Mouse (Mus musculus) CH12.LX (cell line): ENCODE measurements around the gene Rbck1. TPM values are rescaled to one million over a fixed set of nuclear protein-coding genes. Genes with fewer than 3 reads are reported as not detected.
A peak's percentile ranks its signal among the peaks of the same experiment; 100 is the strongest.

Source experiments
- DNase-seq: peaks from one replicate; pipeline ENCODE4 v3.0.0-alpha.2; 2013; ENCODE audit errors: extremely low read depth
- H3K27ac ChIP-seq: 2 replicates; pipeline ENCODE4 v1.5.1; 2012; ENCODE audit warnings: low read depth, mild to moderate bottlenecking, control low read depth, moderate library complexity; ENCODE audit not compliant: insufficient read depth
- H3K27me3 ChIP-seq: replicated peaks from 2 replicates; pipeline ENCODE3; 2012; ENCODE audit warnings: inconsistent platforms
- H3K36me3 ChIP-seq, 2 experiments: replicated peaks in 1 of 2; 2 replicates each; pipeline versions ENCODE3 to v1.6.1; 2012; ENCODE audit warnings: inconsistent platforms in 1 of 2, low read length in 1 of 2, mild to moderate bottlenecking in 1 of 2, mixed read lengths in 1 of 2, moderate library complexity in 1 of 2; ENCODE audit not compliant: control insufficient read depth in 1 of 2, insufficient read depth in 1 of 2
- H3K4me1 ChIP-seq, 2 experiments: 2 replicates each; pipeline ENCODE4 v1.6.1; 2012; ENCODE audit warnings: inconsistent platforms in 1 of 2, moderate library complexity in 1 of 2; ENCODE audit not compliant: insufficient read depth in 2 of 2, control insufficient read depth in 1 of 2
- H3K4me2 ChIP-seq: 2 replicates; pipeline ENCODE4 v1.6.1; 2012; ENCODE audit warnings: low read depth, mild to moderate bottlenecking, control low read depth; ENCODE audit not compliant: poor library complexity, insufficient read depth, severe bottlenecking
- H3K4me3 ChIP-seq, 3 experiments: fragments of 150-350 bp in 1 of 3; sonication (generic) in 1 of 3; replicated peaks in 1 of 3; 2 replicates each; pipeline versions ENCODE3 to v1.5.1; 2011 to 2012; ENCODE audit warnings: low read depth in 2 of 3, low read length in 2 of 3, mild to moderate bottlenecking in 2 of 3, moderate library complexity in 2 of 3, control low read depth in 1 of 3, improper control_type of control experiment in 1 of 3, inconsistent platforms in 1 of 3, mixed read lengths in 1 of 3; ENCODE audit not compliant: poor library complexity in 1 of 3
- H3K79me2 ChIP-seq: replicated peaks from 2 replicates; pipeline ENCODE4 v1.6.1; 2012; ENCODE audit warnings: mild to moderate bottlenecking, moderate library complexity; ENCODE audit not compliant: control insufficient read depth, poor library complexity, insufficient read depth, severe bottlenecking; ENCODE audit errors: extremely low read depth
- H3K9ac ChIP-seq: 2 replicates; pipeline ENCODE4 v1.6.1; 2012; ENCODE audit warnings: low read depth, mild to moderate bottlenecking, control low read depth, moderate library complexity; ENCODE audit not compliant: insufficient read depth
- H3K9me3 ChIP-seq: replicated peaks from 2 replicates; pipeline ENCODE3; 2012; ENCODE audit warnings: low read length, inconsistent platforms, mixed read lengths
- BHLHE40 ChIP-seq: IDR thresholded peaks from 2 replicates; pipeline ENCODE4 v1.6.1; 2011; ENCODE audit warnings: mild to moderate bottlenecking, low read depth, low read length, improper control_type of control experiment
- CHD2 ChIP-seq: IDR thresholded peaks from 2 replicates; pipeline ENCODE4 v1.6.1; 2011; ENCODE audit warnings: low read length, improper control_type of control experiment
- CTCF ChIP-seq, 2 experiments: IDR thresholded peaks in 1 of 2; conservative IDR thresholded peaks in 1 of 2; 2 replicates each; pipeline ENCODE4 v1.5.1; 2011 to 2012; ENCODE audit warnings: low read depth in 2 of 2, low read length in 2 of 2, improper control_type of control experiment in 1 of 2, inconsistent platforms in 1 of 2, mild to moderate bottlenecking in 1 of 2, moderate library complexity in 1 of 2
- E2F4 ChIP-seq: IDR thresholded peaks from 2 replicates; pipeline ENCODE4 v1.6.1; 2011; ENCODE audit warnings: low read depth, low read length, improper control_type of control experiment; ENCODE audit not compliant: insufficient replicate concordance
- ELF1 ChIP-seq: IDR thresholded peaks from 2 replicates; pipeline ENCODE4 v1.6.1; 2014; ENCODE audit warnings: low read depth, mild to moderate bottlenecking, inconsistent platforms, low read length, improper control_type of control experiment
- EP300 ChIP-seq: IDR thresholded peaks from 2 replicates; pipeline ENCODE4 v1.6.1; 2011; ENCODE audit warnings: low read length, improper control_type of control experiment
- ETS1 ChIP-seq: conservative IDR thresholded peaks from 2 replicates; pipeline ENCODE4 v1.6.1; 2012; ENCODE audit warnings: low read depth, mild to moderate bottlenecking, inconsistent platforms, low read length, improper control_type of control experiment, moderate library complexity
- GABPA ChIP-seq: IDR thresholded peaks from 2 replicates; pipeline ENCODE4 v1.6.1; 2012; ENCODE audit warnings: low read depth, low read length, improper control_type of control experiment, inconsistent platforms; ENCODE audit not compliant: insufficient replicate concordance
- HCFC1 ChIP-seq: IDR thresholded peaks from 2 replicates; pipeline ENCODE4 v1.6.1; 2012; ENCODE audit warnings: low read depth, mild to moderate bottlenecking, inconsistent platforms, low read length, improper control_type of control experiment
- IRF4 ChIP-seq: IDR thresholded peaks from 2 replicates; pipeline ENCODE4 v1.6.1; 2014; ENCODE audit warnings: low read depth, mild to moderate bottlenecking, inconsistent platforms, low read length, improper control_type of control experiment
- KAT2A ChIP-seq: IDR thresholded peaks from 2 replicates; pipeline ENCODE4 v1.6.1; 2012; ENCODE audit warnings: low read length, improper control_type of control experiment, inconsistent platforms; ENCODE audit not compliant: insufficient replicate concordance
- MAFK ChIP-seq: IDR thresholded peaks from 2 replicates; pipeline ENCODE4 v1.6.1; 2011; ENCODE audit warnings: low read length, improper control_type of control experiment; ENCODE audit not compliant: insufficient replicate concordance
- MEF2A ChIP-seq: IDR thresholded peaks from 2 replicates; pipeline ENCODE4 v1.6.1; 2014; ENCODE audit warnings: low read depth, mild to moderate bottlenecking, inconsistent platforms, low read length, improper control_type of control experiment, borderline replicate concordance
- MXI1 ChIP-seq: IDR thresholded peaks from 2 replicates; pipeline ENCODE4 v1.6.1; 2011; ENCODE audit warnings: mild to moderate bottlenecking, low read depth, low read length, improper control_type of control experiment
- MYC ChIP-seq: IDR thresholded peaks from 2 replicates; pipeline ENCODE4 v1.6.1; 2011; ENCODE audit warnings: low read depth, mild to moderate bottlenecking, improper control_type of control experiment, low read length
- NELFE ChIP-seq: IDR thresholded peaks from 2 replicates; pipeline ENCODE4 v1.6.1; 2011; ENCODE audit warnings: low read depth, low read length, improper control_type of control experiment
- NRF1 ChIP-seq: IDR thresholded peaks from 2 replicates; pipeline ENCODE4 v1.6.1; 2014; ENCODE audit warnings: low read depth, mild to moderate bottlenecking, inconsistent platforms, low read length, improper control_type of control experiment, moderate library complexity
- PAX5 ChIP-seq: IDR thresholded peaks from 2 replicates; pipeline ENCODE4 v1.6.1; 2012; ENCODE audit warnings: low read length, inconsistent platforms, mixed read lengths
- POLR2AphosphoS2 ChIP-seq: IDR thresholded peaks from 2 replicates; pipeline ENCODE4 v1.6.1; 2011; ENCODE audit warnings: low read depth, low read length, improper control_type of control experiment
- RAD21 ChIP-seq: IDR thresholded peaks from 2 replicates; pipeline ENCODE4 v1.6.1; 2011; ENCODE audit warnings: low read depth, mild to moderate bottlenecking, low read length, improper control_type of control experiment, moderate library complexity
- TBP ChIP-seq: conservative IDR thresholded peaks from 2 replicates; pipeline ENCODE4 v1.6.1; 2011; ENCODE audit warnings: low read depth, low read length, improper control_type of control experiment
- UBTF ChIP-seq: IDR thresholded peaks from 2 replicates; pipeline ENCODE4 v1.6.1; 2012; ENCODE audit warnings: low read depth, mild to moderate bottlenecking, inconsistent platforms, low read length, improper control_type of control experiment, moderate library complexity
- ZKSCAN1 ChIP-seq: IDR thresholded peaks from 2 replicates; pipeline ENCODE4 v1.6.1; 2012; ENCODE audit warnings: low read depth, inconsistent platforms, low read length, improper control_type of control experiment, borderline replicate concordance
- ZMIZ1 ChIP-seq: IDR thresholded peaks from 2 replicates; pipeline ENCODE4 v1.6.1; 2012; ENCODE audit warnings: low read depth, mild to moderate bottlenecking, inconsistent platforms, low read length, improper control_type of control experiment
- ZNF384 ChIP-seq: IDR thresholded peaks from 2 replicates; pipeline ENCODE4 v1.6.1; 2012; ENCODE audit warnings: low read depth, low read length, improper control_type of control experiment, inconsistent platforms
- dilution Hi-C: fragments of 300-500 bp; cut with MboI; formaldehyde crosslinking; loops from 2 replicates; pipeline ENCODE4 v1.14.3; 2020; ENCODE audit warnings: low sequenced_read_pairs; ENCODE audit not compliant: extremely low pct_unique_long_range_greater_than_20kb, extremely low pct_ligation_motif_present
- in situ Hi-C: fragments of 300-500 bp; cut with MboI; formaldehyde crosslinking; loops from 3 replicates; pipeline ENCODE4 v1.14.3; 2019; ENCODE audit warnings: low sequenced_read_pairs, low pct_ligation_motif_present, low pct_unique_long_range_greater_than_20kb, mixed read lengths
- polyA plus RNA-seq: library from polyadenylated mRNA; unstranded; fragments of >175 nt; gene quantifications from 2 replicates; pipeline ENCODE4 v1.2.1, GENCODE M21; 2012; ENCODE audit warnings: low read depth; ENCODE audit not compliant: insufficient read length
- total RNA-seq, 2 experiments: library from RNA; depleted of rRNA; stranded (reverse); fragments of 300-350 nt in 1 of 2; fragments of >200 nt in 1 of 2; gene quantifications; 2 replicates each; pipeline ENCODE4 v1.2.3; 2012 to 2014

The Rbck1 gene
- total and polyA plus RNA-seq, 3 experiments = 109 to 143 (median 134) TPM

DNA sequence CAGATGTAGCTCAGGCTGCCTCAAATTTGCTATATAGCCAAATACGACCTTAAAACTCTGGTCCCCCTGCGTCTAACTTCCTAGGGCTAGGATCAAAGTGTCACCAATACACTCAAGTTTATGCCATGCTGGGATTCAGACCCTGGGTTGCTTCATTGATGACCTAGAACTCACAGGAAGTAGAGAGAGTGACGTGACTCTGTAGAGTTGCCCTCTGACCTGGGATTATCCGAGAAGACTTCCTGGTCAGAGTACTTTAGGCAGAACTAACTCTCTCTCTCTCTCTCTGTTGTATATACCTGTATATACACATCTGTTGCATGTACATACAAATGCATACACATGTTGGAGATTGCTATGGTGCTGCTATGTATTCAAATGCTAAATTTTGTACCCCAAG, 40.2 kb upstream of the Rbck1 start:
- peaks cover 68% of the 10 kb centered on the region for H3K27me3 ChIP-seq
- H3K4me2 ChIP-seq = no peak overlapping the region
- H3K9ac ChIP-seq = no peak overlapping the region
- dilution Hi-C loops = no loop called here
- H3K27ac ChIP-seq = no peak overlapping the region
- no peaks in the 10 kb centered on the region for H3K36me3 ChIP-seq
- H3K4me1 ChIP-seq = peaks cover 0 to under 1% of the 10 kb centered on the region in 2 experiments; a peak in 1 of 4 replicates
- in situ Hi-C loops = no loop called here
- no peaks in the 10 kb centered on the region for H3K9me3 ChIP-seq
- H3K79me2 ChIP-seq = no peaks in the 10 kb centered on the region
- TF ChIP-seq UBTF (no peak), MXI1 (no peak), ZNF384 (no peak), RAD21 (no peak), CHD2 (no peak), EP300 (no peak), KAT2A (no peak), ZMIZ1 (no peak), GABPA (no peak), IRF4 (no peak)
- TF ChIP-seq, all 38 proteins: peak for 0
- DNase-seq = no peak
- H3K4me3 ChIP-seq = no peak overlapping the region

DNA sequence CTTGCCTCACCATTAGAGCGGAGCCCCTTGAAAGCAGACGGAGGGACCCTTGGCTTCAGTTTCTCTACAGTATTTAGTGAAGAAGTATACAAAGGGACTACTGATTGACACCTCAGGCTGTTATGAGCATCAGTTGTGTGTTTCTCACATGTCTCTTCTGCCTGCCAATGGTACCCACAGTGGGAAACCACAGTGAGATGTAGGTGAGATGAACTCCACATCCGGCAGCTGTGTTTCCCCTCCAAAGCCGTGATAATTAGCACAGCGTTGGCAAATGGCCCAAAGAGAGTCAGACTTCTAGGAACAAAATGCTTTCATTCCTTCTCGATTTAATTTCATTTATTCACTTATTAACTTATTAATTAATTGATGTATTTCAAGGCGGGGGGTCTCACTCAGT, 39.7 kb upstream of the Rbck1 start:
- no peaks in the 10 kb centered on the region for H3K9me3 ChIP-seq

DNA sequence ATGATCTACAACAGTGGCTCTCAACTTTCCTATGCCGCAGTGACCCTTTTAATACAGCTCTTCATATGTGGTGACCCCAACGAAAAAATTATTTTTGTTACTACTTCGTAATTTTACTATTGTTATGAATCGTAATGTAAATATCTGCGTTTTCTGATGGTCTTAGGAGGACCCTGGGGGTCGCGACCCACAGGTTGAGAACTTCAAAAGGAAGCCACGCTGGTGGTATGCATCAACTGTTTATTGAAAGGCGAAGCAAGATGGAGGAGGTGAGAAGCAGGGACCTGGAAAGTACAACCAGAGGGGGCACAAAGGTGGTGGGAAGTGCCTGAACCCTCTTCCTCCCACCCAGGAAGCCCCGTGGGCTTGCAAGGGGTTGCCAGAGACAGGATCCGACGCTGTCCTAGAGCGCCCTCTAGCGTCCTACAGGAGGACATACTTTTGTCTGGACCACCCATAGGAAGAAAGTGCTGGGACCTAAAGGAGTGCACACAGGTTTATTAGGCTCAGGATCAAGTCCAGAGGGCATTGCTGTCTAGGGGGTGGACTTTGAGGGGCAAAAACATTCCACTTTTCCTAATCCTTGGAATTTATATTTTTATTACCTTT, 36.2 kb upstream of the Rbck1 start:
- Histone ChIP-seq H3K27me3 (peaks cover 44% of the 10 kb centered on the region), H3K9me3 (no peaks in the 10 kb centered on the region), H3K27ac (no peak overlapping the region), H3K79me2 (no peaks in the 10 kb centered on the region), H3K4me1 (peaks cover 4 to 8% of the 10 kb centered on the region in 2 experiments), H3K4me3 (no peak overlapping the region), H3K9ac (0 out of 2 replicates have a peak overlapping the region, but pooled peaks have one; percentile 24), H3K36me3 (no peaks in the 10 kb centered on the region), H3K4me2 (peak overlapping the region; percentile 25; the same call in 1 of the 2 replicates)
- dilution Hi-C loops = no loop called here
- in situ Hi-C loops = loop anchor here (10.0 kb wide), 2 partner anchors 254 to 344 kb away; no protein-coding TSS in a partner anchor
- peak; percentile 71 for DNase-seq
- TF ChIP-seq MYC (no peak), NELFE (no peak), MAFK (no peak), POLR2AphosphoS2 (no peak), ETS1 (no peak), NRF1 (no peak), HCFC1 (0 out of 2 replicates have a peak, but pooled peaks have one; percentile 16), MEF2A (no peak), IRF4 (no peak), MXI1 (no peak), CTCF (conservative IDR thresholded peaks at IDR 0.05 in 1 of 2, IDR thresholded peaks at IDR 0.05 in 1 of 2; ENCODE audit: low read depth in 2 of 2, low read length in 2 of 2) (peak; percentile 88 to 93), TBP (no peak), E2F4 (no peak), ZKSCAN1 (no peak), BHLHE40 (0 out of 2 replicates have a peak, but pooled peaks have one; percentile 14)

More for the DNA sequence above, 39.7 kb upstream of the Rbck1 start:
- in situ Hi-C loops (no loop called here), dilution Hi-C loops (no loop called here)
- TF ChIP-seq MXI1 (no peak), ETS1 (no peak), ELF1 (no peak), EP300 (no peak), ZKSCAN1 (no peak), NRF1 (no peak), PAX5 (no peak)
- Histone ChIP-seq H3K4me3 (no peak overlapping the region), H3K79me2 (no peaks in the 10 kb centered on the region), H3K27ac (no peak overlapping the region), H3K9ac (no peak overlapping the region), H3K27me3 (peaks cover 66% of the 10 kb centered on the region), H3K4me1 (peaks cover 0 to 5% of the 10 kb centered on the region in 2 experiments; a peak in 2 of 4 replicates), H3K4me2 (no peak overlapping the region), H3K36me3 (no peaks in the 10 kb centered on the region)
- DNase-seq = no peak
